Mouse (Mus musculus): ENCODE results near the gene Camta1.

The Camta1 gene

GRCm38 (mm10) chr4:151152010-151152409, 709.7 kb downstream of the Camta1 start:
- Histone ChIP-seq H3K36me3 (ENCODE audit: insufficient read depth, low read length) (no peaks in the 10 kb centered on the region), H3K27me3 (ENCODE audit: insufficient read depth, low read length) (peaks cover 7% of the 10 kb centered on the region), H3K4me1 (replicated peaks; ENCODE audit: low read depth, low read length) (peaks cover 13% of the 10 kb centered on the region; the same call in 1 of the 2 replicates), H3K9me3 (ENCODE audit: low read length) (peaks cover 13% of the 10 kb centered on the region), H3K4me3 (replicated peaks; ENCODE audit: low read length) (no peak overlapping the region)
- TF ChIP-seq CTCF (conservative IDR thresholded peaks at IDR 0.05; ENCODE audit: low read length): no peak
- no peak for TF ChIP-seq NANOG (IDR thresholded peaks at IDR 0.05; ENCODE audit: borderline replicate concordance, low read length)
- no peak for TF ChIP-seq POU5F1 (IDR thresholded peaks at IDR 0.05; ENCODE audit: borderline replicate concordance, low read length)

GRCm38 (mm10) chr4:151150842-151151241, 710.8 kb downstream of the Camta1 start:
- H3K4me1 ChIP-seq (replicated peaks; ENCODE audit: low read depth, low read length): peaks cover 16% of the 10 kb centered on the region
- TF ChIP-seq NANOG (IDR thresholded peaks at IDR 0.05; ENCODE audit: borderline replicate concordance, low read length) (no peak), CTCF (conservative IDR thresholded peaks at IDR 0.05; ENCODE audit: low read length) (no peak), POU5F1 (IDR thresholded peaks at IDR 0.05; ENCODE audit: borderline replicate concordance, low read length) (no peak)
- peaks cover 19% of the 10 kb centered on the region for H3K9me3 ChIP-seq (ENCODE audit: low read length)
- no peaks in the 10 kb centered on the region for H3K36me3 ChIP-seq (ENCODE audit: insufficient read depth, low read length)
- H3K27me3 ChIP-seq (ENCODE audit: insufficient read depth, low read length): peaks cover 7% of the 10 kb centered on the region
- no peak overlapping the region for H3K4me3 ChIP-seq (replicated peaks; ENCODE audit: low read length)

- Histone ChIP-seq H3K27me3 (ENCODE audit: insufficient read depth, low read length) (peaks cover 7% of the 10 kb centered on the region), H3K9me3 (ENCODE audit: low read length) (peaks cover 26% of the 10 kb centered on the region), H3K4me3 (replicated peaks; ENCODE audit: low read length) (no peak overlapping the region), H3K4me1 (replicated peaks; ENCODE audit: low read depth, low read length) (peaks cover 18% of the 10 kb centered on the region), H3K36me3 (ENCODE audit: insufficient read depth, low read length) (no peaks in the 10 kb centered on the region)
- TF ChIP-seq POU5F1 (IDR thresholded peaks at IDR 0.05; ENCODE audit: borderline replicate concordance, low read length) (no peak), NANOG (IDR thresholded peaks at IDR 0.05; ENCODE audit: borderline replicate concordance, low read length) (no peak), CTCF (conservative IDR thresholded peaks at IDR 0.05; ENCODE audit: low read length) (no peak)
These were observed 711.6 kb downstream of the Camta1 start for GRCm38 (mm10) chr4:151150115-151150514.

GRCm38 (mm10) chr4:151147541-151147940, 714.1 kb downstream of the Camta1 start:
- H3K9me3 ChIP-seq (ENCODE audit: low read length): peaks cover 40% of the 10 kb centered on the region
- peaks cover 43% of the 10 kb centered on the region for H3K4me1 ChIP-seq (replicated peaks; ENCODE audit: low read depth, low read length)
- H3K36me3 ChIP-seq (ENCODE audit: insufficient read depth, low read length): no peaks in the 10 kb centered on the region
- H3K4me3 ChIP-seq (replicated peaks; ENCODE audit: low read length): no peak overlapping the region
- H3K27me3 ChIP-seq (ENCODE audit: insufficient read depth, low read length): peaks cover 4% of the 10 kb centered on the region
- TF ChIP-seq CTCF (conservative IDR thresholded peaks at IDR 0.05; ENCODE audit: low read length) (no peak), NANOG (IDR thresholded peaks at IDR 0.05; ENCODE audit: borderline replicate concordance, low read length) (no peak), POU5F1 (IDR thresholded peaks at IDR 0.05; ENCODE audit: borderline replicate concordance, low read length) (no peak)

- Histone ChIP-seq H3K4me1 (replicated peaks; ENCODE audit: low read depth, low read length) (peaks cover 62% of the 10 kb centered on the region), H3K9me3 (ENCODE audit: low read length) (peaks cover 40% of the 10 kb centered on the region), H3K36me3 (ENCODE audit: insufficient read depth, low read length) (no peaks in the 10 kb centered on the region), H3K4me3 (replicated peaks; ENCODE audit: low read length) (peak overlapping the region; percentile 55), H3K27me3 (ENCODE audit: insufficient read depth, low read length) (peaks cover 15% of the 10 kb centered on the region)
- TF ChIP-seq POU5F1 (IDR thresholded peaks at IDR 0.05; ENCODE audit: borderline replicate concordance, low read length) (no peak), CTCF (conservative IDR thresholded peaks at IDR 0.05; ENCODE audit: low read length) (no peak), NANOG (IDR thresholded peaks at IDR 0.05; ENCODE audit: borderline replicate concordance, low read length) (no peak)
These were observed 717.6 kb downstream of the Camta1 start for GRCm38 (mm10) chr4:151144121-151144520.

GRCm38 (mm10) chr4:151141196-151141880, 720.3 kb downstream of the Camta1 start:
- Histone ChIP-seq H3K4me3 (replicated peaks; ENCODE audit: low read length) (peak overlapping the region; percentile 29; the same call in 1 of the 2 replicates), H3K27me3 (ENCODE audit: insufficient read depth, low read length) (peaks cover 15% of the 10 kb centered on the region), H3K4me1 (replicated peaks; ENCODE audit: low read depth, low read length) (peaks cover 75% of the 10 kb centered on the region), H3K36me3 (ENCODE audit: insufficient read depth, low read length) (no peaks in the 10 kb centered on the region), H3K9me3 (ENCODE audit: low read length) (peaks cover 22% of the 10 kb centered on the region)
- TF ChIP-seq NANOG (IDR thresholded peaks at IDR 0.05; ENCODE audit: borderline replicate concordance, low read length) (no peak), CTCF (conservative IDR thresholded peaks at IDR 0.05; ENCODE audit: low read length) (peak; percentile 98)

- H3K36me3 ChIP-seq (ENCODE audit: insufficient read depth, low read length): no peaks in the 10 kb centered on the region
- H3K27me3 ChIP-seq (ENCODE audit: insufficient read depth, low read length): peaks cover 15% of the 10 kb centered on the region
- H3K4me3 ChIP-seq (replicated peaks; ENCODE audit: low read length): no peak overlapping the region
- peaks cover 75% of the 10 kb centered on the region for H3K4me1 ChIP-seq (replicated peaks; ENCODE audit: low read depth, low read length)
- H3K9me3 ChIP-seq (ENCODE audit: low read length): peaks cover 18% of the 10 kb centered on the region
- TF ChIP-seq NANOG (IDR thresholded peaks at IDR 0.05; ENCODE audit: borderline replicate concordance, low read length) (no peak), CTCF (conservative IDR thresholded peaks at IDR 0.05; ENCODE audit: low read length) (no peak; the same call in 1 of the 2 replicates), POU5F1 (IDR thresholded peaks at IDR 0.05; ENCODE audit: borderline replicate concordance, low read length) (no peak)
These were observed 721.2 kb downstream of the Camta1 start for GRCm38 (mm10) chr4:151140368-151140982.

GRCm38 (mm10) chr4:151139053-151139840, 722.4 kb downstream of the Camta1 start:
- peak overlapping the region; percentile 45 for H3K4me3 ChIP-seq (replicated peaks; ENCODE audit: low read length)
- no peaks in the 10 kb centered on the region for H3K36me3 ChIP-seq (ENCODE audit: insufficient read depth, low read length)
- H3K27me3 ChIP-seq (ENCODE audit: insufficient read depth, low read length): peaks cover 18% of the 10 kb centered on the region
- H3K9me3 ChIP-seq (ENCODE audit: low read length): peaks cover 5% of the 10 kb centered on the region
- peaks cover 67% of the 10 kb centered on the region for H3K4me1 ChIP-seq (replicated peaks; ENCODE audit: low read depth, low read length)
- TF ChIP-seq NANOG (IDR thresholded peaks at IDR 0.05; ENCODE audit: borderline replicate concordance, low read length) (no peak), CTCF (conservative IDR thresholded peaks at IDR 0.05; ENCODE audit: low read length) (peak; percentile 77)
